Mouse (Mus musculus) A20 (cell line): Measurements from ENCODE around the gene Gm16181.

Experiments used
- DNase-seq: peaks from one replicate; pipeline ENCODE4 v3.0.0-alpha.2; 2011; ENCODE audit warnings: low read depth, low spot score

Gene Gm16181

GRCm38 (mm10) chr17:35269653-35270347 is 49.2 kb downstream of the Gm16181 start:
- peak; percentile 77 for DNase-seq

GRCm38 (mm10) chr17:35272249-35272648 is 51.6 kb downstream of the Gm16181 start:
- no peak for DNase-seq
